Mouse (Mus musculus) midbrain, embryonic 15.5 days (tissue): Measurements from ENCODE around the gene Skap1. TPM values are rescaled to one million over a fixed set of nuclear protein-coding genes. Genes with fewer than 3 reads are reported as not detected.
"Not testable (repeated sequence)": the region's sequence is repeated elsewhere in the genome, so short reads cannot be mapped to it uniquely, and the experiment has no call there.

Source experiments
- ATAC-seq: fragments of 200-750 bp; cut with Nextera tagmentation; replicated peaks from 2 replicates; pipeline ENCODE4 v1.8.0; 2017; ENCODE audit warnings: moderate TSS enrichment
- H3K27ac ChIP-seq: fragments of 300-500 bp; sonication (generic); 2 replicates; pipeline ENCODE4 v1.5.1; 2015; ENCODE audit warnings: mild to moderate bottlenecking, inconsistent platforms
- H3K27me3 ChIP-seq: fragments of 300-500 bp; sonication (generic); replicated peaks from 2 replicates; pipeline ENCODE4 v1.6.1; 2015; ENCODE audit warnings: inconsistent platforms
- H3K36me3 ChIP-seq: fragments of 300-500 bp; sonication (generic); replicated peaks from 2 replicates; pipeline ENCODE4 v1.6.1; 2015; ENCODE audit warnings: inconsistent platforms
- H3K4me1 ChIP-seq: fragments of 300-500 bp; sonication (generic); 2 replicates; pipeline ENCODE4 v1.6.1; 2015; ENCODE audit warnings: inconsistent platforms
- H3K4me2 ChIP-seq: fragments of 300-500 bp; sonication (generic); 2 replicates; pipeline ENCODE4 v1.6.1; 2015; ENCODE audit warnings: inconsistent platforms, mild to moderate bottlenecking, moderate library complexity
- H3K4me3 ChIP-seq: fragments of 300-500 bp; sonication (generic); 2 replicates; pipeline ENCODE4 v1.5.1; 2015; ENCODE audit warnings: mild to moderate bottlenecking, inconsistent platforms
- H3K9ac ChIP-seq: fragments of 300-500 bp; sonication (generic); 2 replicates; pipeline ENCODE4 v1.6.1; 2015; ENCODE audit warnings: mild to moderate bottlenecking, inconsistent platforms
- H3K9me3 ChIP-seq: fragments of 300-500 bp; sonication (generic); 2 replicates; pipeline ENCODE4 v1.6.1; 2016; ENCODE audit warnings: inconsistent platforms
- WGBS: fragments of 180-500 bp; shearing (Covaris S2); methylation state at CpG from one replicate; pipeline ENCODE4 v1.1.7; 2015; ENCODE audit warnings: mixed read lengths; 5-methylcytosine and 5-hydroxymethylcytosine counted together
- polyA plus RNA-seq: library from polyadenylated mRNA; unstranded; fragments of >200 nt; fragmentation: Nextera tagmentation; extraction: Ambion mirVana; gene quantifications from 2 replicates; pipeline ENCODE4 v1.2.1, GENCODE M21; 2015

Skap1 gene
- polyA plus RNA-seq, 1 experiment from 2014 or later = 3.0 TPM

- WGBS = 95% methylated on average over 9 of the region's 9 CpGs
- Histone ChIP-seq H3K36me3 (peaks cover 24% of the 10 kb centered on the region), H3K27ac (no peak overlapping the region), H3K9ac (no peak overlapping the region), H3K4me1 (peaks cover 31% of the 10 kb centered on the region), H3K27me3 (no peaks in the 10 kb centered on the region), H3K9me3 (no peaks in the 10 kb centered on the region), H3K4me2 (no peak overlapping the region), H3K4me3 (no peak overlapping the region)
- no peak for ATAC-seq
These were observed 307.0 kb downstream of the Skap1 start for GRCm38 (mm10) chr11:96771274-96771975.

DNA sequence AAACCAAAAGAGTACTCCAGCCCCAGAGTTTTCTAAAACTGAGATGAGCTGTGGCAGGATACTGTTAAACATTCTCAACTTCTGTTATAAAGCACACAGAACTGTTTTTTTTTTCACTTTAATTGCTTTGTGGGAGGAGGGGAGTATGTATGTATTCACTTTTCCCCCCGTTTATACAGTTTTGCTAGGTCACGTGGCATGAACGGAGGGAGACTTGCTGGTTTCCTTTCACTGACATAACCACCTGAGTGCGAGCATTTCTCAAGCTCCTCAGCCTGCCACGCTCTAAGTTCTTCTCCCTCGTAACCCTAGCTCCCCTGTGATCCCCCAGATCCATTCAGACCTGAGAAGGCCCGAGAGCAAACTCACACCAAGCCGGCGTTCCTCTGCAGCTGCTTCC lies 308.0 kb downstream of the Skap1 start:
- H3K9me3 ChIP-seq = no peaks in the 10 kb centered on the region

DNA sequence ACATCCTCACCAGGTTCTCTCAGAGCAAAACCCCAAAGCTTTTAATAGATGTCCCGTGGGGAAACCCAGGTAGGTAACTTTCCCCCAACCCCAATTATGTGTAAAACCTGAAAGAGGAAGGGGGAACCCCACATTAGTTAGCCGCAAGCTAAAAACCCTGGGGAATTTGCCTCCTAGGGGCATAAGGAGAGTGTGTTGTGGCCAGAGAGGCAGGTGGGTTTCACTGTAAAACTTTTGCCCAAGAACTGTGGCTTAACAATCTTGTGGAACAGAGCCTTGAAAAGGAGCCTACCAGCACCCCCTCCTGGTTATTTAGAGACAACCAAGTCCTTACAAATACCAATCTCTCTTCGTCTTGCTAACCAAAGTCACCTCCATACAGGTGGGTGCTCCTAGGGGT lies 310.1 kb downstream of the Skap1 start:
- H3K4me1 ChIP-seq = peaks cover 24% of the 10 kb centered on the region
- H3K4me3 ChIP-seq = no peak overlapping the region
- no peak overlapping the region for H3K4me2 ChIP-seq
- no peaks in the 10 kb centered on the region for H3K27me3 ChIP-seq
- 82% methylated on average over 3 of the region's 3 CpGs for WGBS
- no peak for ATAC-seq
- H3K36me3 ChIP-seq = peaks cover 13% of the 10 kb centered on the region
- no peaks in the 10 kb centered on the region for H3K9me3 ChIP-seq
- no peak overlapping the region for H3K27ac ChIP-seq
- H3K9ac ChIP-seq = no peak overlapping the region

More for the DNA sequence above, 308.0 kb downstream of the Skap1 start:
- Histone ChIP-seq H3K27me3 (no peaks in the 10 kb centered on the region), H3K4me1 (peaks cover 26% of the 10 kb centered on the region), H3K27ac (no peak overlapping the region), H3K9ac (no peak overlapping the region), H3K4me3 (no peak overlapping the region), H3K36me3 (peaks cover 24% of the 10 kb centered on the region), H3K4me2 (no peak overlapping the region)
- WGBS = 93% methylated on average over 9 of the region's 9 CpGs
- ATAC-seq = no peak

- no peaks in the 10 kb centered on the region for H3K9me3 ChIP-seq
- H3K9ac ChIP-seq = no peak overlapping the region
- H3K4me3 ChIP-seq = no peak overlapping the region
- H3K4me2 ChIP-seq = no peak overlapping the region; the same call in 1 of the 2 replicates
- 77% methylated on average over 8 of the region's 8 CpGs for WGBS
- peaks cover 10% of the 10 kb centered on the region for H3K36me3 ChIP-seq
- peaks cover 24% of the 10 kb centered on the region for H3K4me1 ChIP-seq
- H3K27me3 ChIP-seq = no peaks in the 10 kb centered on the region
- no peak overlapping the region for H3K27ac ChIP-seq
- ATAC-seq = no peak
These were observed 310.7 kb downstream of the Skap1 start for GRCm38 (mm10) chr11:96775063-96775462.

GRCm38 (mm10) chr11:96775665-96776064 lies 311.3 kb downstream of the Skap1 start:
- WGBS = 66% methylated on average over 7 of the region's 7 CpGs
- H3K4me2 ChIP-seq = peak overlapping the region; percentile 59; the same call in 1 of the 2 replicates
- H3K27me3 ChIP-seq = no peaks in the 10 kb centered on the region
- peaks cover 24% of the 10 kb centered on the region for H3K4me1 ChIP-seq
- no peak for ATAC-seq
- no peaks in the 10 kb centered on the region for H3K9me3 ChIP-seq
- no peak overlapping the region for H3K27ac ChIP-seq
- no peak overlapping the region for H3K4me3 ChIP-seq
- no peak overlapping the region for H3K9ac ChIP-seq
- peaks cover 6% of the 10 kb centered on the region; the same call in 1 of the 2 replicates for H3K36me3 ChIP-seq

- WGBS = 43% methylated on average over 3 of the region's 3 CpGs
- no peak for ATAC-seq
- no peaks in the 10 kb centered on the region for H3K27me3 ChIP-seq
- H3K4me3 ChIP-seq = peak overlapping the region; percentile 61
- H3K4me2 ChIP-seq = peak overlapping the region; percentile 59
- peak overlapping the region; percentile 60; the same call in 1 of the 2 replicates for H3K9ac ChIP-seq
- peaks cover 24% of the 10 kb centered on the region for H3K4me1 ChIP-seq
- H3K9me3 ChIP-seq = no peaks in the 10 kb centered on the region
- H3K36me3 ChIP-seq = peaks cover 5% of the 10 kb centered on the region; the same call in 1 of the 2 replicates
- no peak overlapping the region for H3K27ac ChIP-seq
These were observed 311.7 kb downstream of the Skap1 start for GRCm38 (mm10) chr11:96776068-96776467.

DNA sequence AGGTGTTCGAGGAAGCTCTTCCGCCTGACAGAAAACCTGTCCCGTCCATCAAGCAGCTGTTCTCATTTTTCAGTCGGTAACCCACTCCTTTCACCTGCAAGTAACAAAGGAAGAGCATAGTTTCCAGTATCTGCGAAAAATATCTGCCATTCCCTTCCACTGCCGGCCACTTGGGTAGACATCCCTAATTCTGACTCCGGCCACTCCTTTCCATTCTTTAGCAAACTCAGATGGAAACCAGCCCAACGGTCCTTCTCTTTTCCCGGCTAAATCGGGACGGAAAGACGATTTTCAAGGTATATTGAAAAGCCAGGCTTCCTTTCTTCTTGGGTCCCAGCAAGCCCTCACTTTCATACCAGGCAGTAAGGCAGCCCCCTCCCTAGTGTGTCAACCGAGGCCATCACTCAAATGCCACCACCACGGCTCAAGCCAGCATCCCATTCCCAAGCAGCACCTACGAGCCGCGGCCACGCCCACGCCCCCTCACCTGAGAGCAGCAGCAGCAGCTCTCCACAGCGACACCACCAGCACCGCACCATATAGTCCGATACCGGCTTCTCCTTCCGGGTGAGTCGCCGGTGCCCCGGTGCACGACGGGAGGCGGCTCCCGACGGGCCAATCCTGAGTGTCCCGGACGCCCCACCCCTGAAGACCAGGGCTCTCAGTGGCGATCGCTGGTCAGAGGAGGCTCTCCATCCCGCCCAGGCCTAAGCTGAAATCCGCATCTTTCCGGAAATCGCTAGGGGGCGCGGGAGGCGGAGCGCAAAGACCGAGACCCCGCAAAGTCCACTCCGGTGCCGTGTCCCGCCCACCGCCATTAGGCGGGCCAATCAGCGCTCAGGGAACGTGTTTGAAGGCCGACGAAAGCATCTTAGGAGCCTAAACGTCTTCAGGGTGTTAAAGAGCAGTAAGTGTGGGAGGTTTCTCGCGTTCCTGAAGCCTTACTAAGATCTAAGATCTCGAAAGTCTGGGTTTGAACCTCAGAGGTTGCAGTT lies 312.9 kb downstream of the Skap1 start, which contains the start of gene Snx11:
Gene Snx11 (minus strand): TSS at position 592 of the 995 bp plus-strand sequence.
- ATAC-seq = peak; percentile 99
- no peaks in the 10 kb centered on the region for H3K9me3 ChIP-seq
- H3K4me1 ChIP-seq = peaks cover 24% of the 10 kb centered on the region
- peak within 1 kb of the TSS; percentile 61 for H3K4me3 ChIP-seq
- peak within 1 kb of the TSS; percentile 77 for H3K27ac ChIP-seq
- H3K9ac ChIP-seq = peak within 1 kb of the TSS; percentile 60
- WGBS = 2% methylated on average over 59 of the region's 59 CpGs
- H3K27me3 ChIP-seq = no peaks in the 10 kb centered on the region
- peak within 1 kb of the TSS; percentile 59 for H3K4me2 ChIP-seq
- peaks cover under 1% of the 10 kb centered on the region; the same call in 1 of the 2 replicates for H3K36me3 ChIP-seq

DNA sequence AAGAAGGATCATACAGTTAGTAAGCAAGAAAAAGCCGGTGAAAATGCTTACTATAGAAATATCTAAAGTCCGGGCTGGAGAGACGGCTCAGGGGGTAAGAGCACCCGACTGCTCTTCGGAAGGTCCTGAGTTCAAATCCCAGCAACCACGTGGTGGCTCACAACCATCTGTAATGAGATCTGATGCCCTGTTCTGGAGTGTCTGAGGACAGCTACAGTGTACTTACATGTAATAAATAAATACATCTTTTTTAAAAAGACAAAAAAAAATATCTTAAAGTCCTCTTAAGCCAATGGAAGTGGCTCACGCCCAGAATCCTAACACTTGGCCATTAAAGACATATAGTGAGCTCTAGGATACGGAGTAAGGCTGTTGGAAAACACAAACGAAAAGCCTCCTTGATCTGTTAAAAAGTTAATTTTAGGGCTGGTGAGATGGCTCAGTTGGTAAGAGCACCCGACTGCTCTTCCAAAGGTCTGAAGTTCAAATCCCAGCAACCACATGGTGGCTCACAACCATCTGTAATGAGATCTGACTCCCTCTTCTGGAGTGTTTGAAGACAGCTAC lies 313.8 kb downstream of the Skap1 start:
- not testable (repeated sequence) for ATAC-seq, H3K36me3 ChIP-seq, H3K27me3 ChIP-seq, H3K9me3 ChIP-seq
- H3K4me2 ChIP-seq = peak overlapping the region; percentile 59
- H3K9ac ChIP-seq = peak overlapping the region; percentile 44; the same call in 1 of the 2 replicates
- peak overlapping the region; percentile 77; the same call in 1 of the 2 replicates for H3K27ac ChIP-seq
- peaks cover 24% of the 10 kb centered on the region for H3K4me1 ChIP-seq
- WGBS = 71% methylated on average over 10 of the region's 10 CpGs
- peak overlapping the region; percentile 61 for H3K4me3 ChIP-seq

DNA sequence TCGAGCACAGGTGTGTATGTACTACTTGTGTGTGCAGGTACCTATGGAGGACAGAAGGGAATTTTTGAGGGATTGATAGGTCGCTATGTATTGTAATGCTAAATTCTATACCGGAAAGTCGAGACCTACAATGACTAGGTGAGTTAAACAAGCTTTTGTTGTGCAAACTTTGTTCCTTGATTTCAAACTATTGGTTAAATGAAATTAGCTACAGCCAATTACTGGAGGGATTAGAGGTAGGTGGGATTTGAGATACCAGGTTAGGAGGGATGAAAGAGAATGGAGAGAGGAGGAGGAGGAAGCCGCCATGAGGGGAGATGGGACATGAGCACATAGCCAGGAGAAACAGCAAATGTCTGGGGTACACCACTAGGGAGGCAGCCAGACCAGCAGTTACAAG lies 315.9 kb downstream of the Skap1 start:
- H3K9ac ChIP-seq = no peak overlapping the region
- 83% methylated on average over 5 of the region's 5 CpGs for WGBS
- H3K9me3 ChIP-seq = no peaks in the 10 kb centered on the region
- no peak overlapping the region for H3K4me2 ChIP-seq
- no peak overlapping the region for H3K4me3 ChIP-seq
- H3K4me1 ChIP-seq = peaks cover 22% of the 10 kb centered on the region
- no peaks in the 10 kb centered on the region for H3K27me3 ChIP-seq
- no peaks in the 10 kb centered on the region for H3K36me3 ChIP-seq
- no peak for ATAC-seq
- H3K27ac ChIP-seq = no peak overlapping the region

GRCm38 (mm10) chr11:96781425-96781824 lies 317.0 kb downstream of the Skap1 start:
- H3K27me3 ChIP-seq = no peaks in the 10 kb centered on the region
- H3K4me2 ChIP-seq = no peak overlapping the region
- H3K36me3 ChIP-seq = no peaks in the 10 kb centered on the region
- WGBS = 83% methylated on average over 2 of the region's 2 CpGs
- ATAC-seq = no peak
- no peak overlapping the region for H3K27ac ChIP-seq
- H3K4me1 ChIP-seq = peaks cover 11% of the 10 kb centered on the region
- no peak overlapping the region for H3K4me3 ChIP-seq
- H3K9me3 ChIP-seq = no peaks in the 10 kb centered on the region
- H3K9ac ChIP-seq = no peak overlapping the region

- 17% methylated on average over 7 of the region's 7 CpGs for WGBS
- H3K4me3 ChIP-seq, H3K4me2 ChIP-seq, H3K27me3 ChIP-seq, H3K4me1 ChIP-seq, H3K9ac ChIP-seq, H3K27ac ChIP-seq, H3K9me3 ChIP-seq, ATAC-seq, H3K36me3 ChIP-seq: not testable (repeated sequence)
These were observed 320.5 kb downstream of the Skap1 start for GRCm38 (mm10) chr11:96784847-96785246.
